Comparison of ENCODE assay signal across 8 mouse cellular contexts in genomic region chr2:18998054-18998478, GRCm38 (mm10). TPM values are rescaled to one million over a fixed set of nuclear protein-coding genes. Genes with fewer than 3 reads are reported as not detected.
DNase-seq lines count a peak whose midpoint lies in the region; ATAC-seq and TF ChIP-seq lines count a peak whose summit lies in the region.

TSS of gene Pip4k2a (minus strand) at chr2:18998126.
TSS of gene 4930426L09Rik (plus strand) at chr2:18998343.

- peak; percentile 91 for DNase-seq in 3134 (ENCODE audit: extremely low read depth, insufficient read length, low spot score)
- peak; percentile 97 to 98 for DNase-seq in adrenal gland, postnatal 36 days
- DNase-seq in heart, adult 18-20 months: peak; percentile 93 to 96
- DNase-seq in kidney, adult 2 months: peak; percentile 94
- peak; percentile 91 for DNase-seq in limb, embryonic 11.5 days (ENCODE audit: low spot score)

- ATAC-seq in embryonic facial prominence, embryonic 12.5 days (ENCODE audit: insufficient number of reproducible peaks, insufficient read depth, low FRiP score, low TSS enrichment): peak; percentile 97
- peak; percentile 95 for ATAC-seq in limb, embryonic 11.5 days (ENCODE audit: insufficient number of reproducible peaks, low FRiP score, low TSS enrichment, low read depth)
- ATAC-seq in midbrain, embryonic 13.5 days: peak; percentile 99

- H3K9me3 ChIP-seq in embryonic facial prominence, embryonic 12.5 days: no peaks in the 10 kb centered on the region
- no peaks in the 10 kb centered on the region for H3K9me3 ChIP-seq in limb, embryonic 11.5 days (ENCODE audit: control insufficient read depth, low read length)
- H3K9me3 ChIP-seq in midbrain, embryonic 13.5 days: no peaks in the 10 kb centered on the region

- TF ChIP-seq POLR2A in kidney, adult 2 months (IDR thresholded peaks at IDR 0.05; ENCODE audit: low read depth, low read length): peak; percentile 54
- peak; percentile 57 for TF ChIP-seq POLR2A in small intestine, adult 2 months (IDR thresholded peaks at IDR 0.05; ENCODE audit: low read depth, low read length)

- under 1% methylated on average over 63 of the region's 66 CpGs for WGBS in embryonic facial prominence, embryonic 12.5 days
- WGBS in kidney, adult 2 months: 2% methylated on average over 66 of the region's 66 CpGs
- WGBS in limb, embryonic 11.5 days: under 1% methylated on average over 63 of the region's 66 CpGs
- WGBS in midbrain, embryonic 13.5 days: under 1% methylated on average over 66 of the region's 66 CpGs
- WGBS in small intestine, adult 2 months: under 1% methylated on average over 66 of the region's 66 CpGs

- H3K27me3 ChIP-seq in embryonic facial prominence, embryonic 12.5 days: peaks cover 4% of the 10 kb centered on the region; the same call in 1 of the 2 replicates
- H3K27me3 ChIP-seq in kidney, adult 2 months (replicated peaks; ENCODE audit: control insufficient read depth, insufficient read depth, low read length): no peaks in the 10 kb centered on the region
- H3K27me3 ChIP-seq in limb, embryonic 11.5 days (ENCODE audit: control insufficient read depth, insufficient read depth, low read length): no peaks in the 10 kb centered on the region
- H3K27me3 ChIP-seq in midbrain, embryonic 13.5 days: peaks cover 12% of the 10 kb centered on the region
- H3K27me3 ChIP-seq in small intestine, adult 2 months (ENCODE audit: control insufficient read depth, insufficient read depth, low read length): 0 out of 2 replicates have a peak, but pooled peaks cover 3% of the 10 kb centered on the region

- H3K4me1 ChIP-seq in embryonic facial prominence, embryonic 12.5 days: peaks cover 15% of the 10 kb centered on the region
- no peaks in the 10 kb centered on the region for H3K4me1 ChIP-seq in kidney, adult 2 months (ENCODE audit: control insufficient read depth, insufficient read depth, low read length)
- peaks cover 16% of the 10 kb centered on the region for H3K4me1 ChIP-seq in limb, embryonic 11.5 days (ENCODE audit: control insufficient read depth, insufficient read depth, low read length)
- H3K4me1 ChIP-seq in midbrain, embryonic 13.5 days (replicated peaks): peaks cover 22% of the 10 kb centered on the region
- no peaks in the 10 kb centered on the region for H3K4me1 ChIP-seq in small intestine, adult 2 months (ENCODE audit: control insufficient read depth, insufficient read depth, insufficient read length, low read length)

- peak within 1 kb of the TSS; percentile 82 for H3K9ac ChIP-seq in embryonic facial prominence, embryonic 12.5 days
- H3K9ac ChIP-seq in limb, embryonic 11.5 days (ENCODE audit: low read length): peak within 1 kb of the TSS; percentile 73
- peak within 1 kb of the TSS; percentile 75 for H3K9ac ChIP-seq in midbrain, embryonic 13.5 days (replicated peaks)

- TF ChIP-seq CTCF in kidney, adult 2 months (conservative IDR thresholded peaks at IDR 0.05; ENCODE audit: insufficient read depth, insufficient read length, low read depth, low read length): no peak
- TF ChIP-seq CTCF in small intestine, adult 2 months (IDR thresholded peaks at IDR 0.05; ENCODE audit: extremely low read depth, insufficient read length, insufficient replicate concordance, low read depth, low read length): no peak

- H3K4me2 ChIP-seq in embryonic facial prominence, embryonic 12.5 days (replicated peaks): peak within 1 kb of the TSS; percentile 95
- peak within 1 kb of the TSS; percentile 75 for H3K4me2 ChIP-seq in limb, embryonic 11.5 days (ENCODE audit: low read depth, severe bottlenecking)
- peak within 1 kb of the TSS; percentile 96 for H3K4me2 ChIP-seq in midbrain, embryonic 13.5 days (replicated peaks)

- peak within 1 kb of the TSS; percentile 87 for H3K27ac ChIP-seq in embryonic facial prominence, embryonic 12.5 days
- peak within 1 kb of the TSS; percentile 92 for H3K27ac ChIP-seq in kidney, adult 2 months (ENCODE audit: insufficient read depth, low read depth, low read length)
- peak within 1 kb of the TSS; percentile 22; the same call in 1 of the 2 replicates for H3K27ac ChIP-seq in limb, embryonic 11.5 days (replicated peaks; ENCODE audit: low read depth, low read length)
- peak within 1 kb of the TSS; percentile 93 for H3K27ac ChIP-seq in midbrain, embryonic 13.5 days
- H3K27ac ChIP-seq in small intestine, adult 2 months (ENCODE audit: insufficient read depth, low read depth, low read length): peak within 1 kb of the TSS; percentile 70

- H3K36me3 ChIP-seq in embryonic facial prominence, embryonic 12.5 days: no peaks in the 10 kb centered on the region
- H3K36me3 ChIP-seq in kidney, adult 2 months (ENCODE audit: control insufficient read depth, insufficient read depth, low read length): no peaks in the 10 kb centered on the region
- no peaks in the 10 kb centered on the region for H3K36me3 ChIP-seq in limb, embryonic 11.5 days (ENCODE audit: control insufficient read depth, insufficient read depth, low read length)
- H3K36me3 ChIP-seq in midbrain, embryonic 13.5 days: no peaks in the 10 kb centered on the region
- H3K36me3 ChIP-seq in small intestine, adult 2 months (ENCODE audit: control insufficient read depth, insufficient read depth, low read length): no peaks in the 10 kb centered on the region

- peak within 1 kb of the TSS; percentile 74 for H3K4me3 ChIP-seq in embryonic facial prominence, embryonic 12.5 days
- peak within 1 kb of the TSS; percentile 65 for H3K4me3 ChIP-seq in kidney, adult 2 months (ENCODE audit: insufficient read depth, low read depth, low read length)
- H3K4me3 ChIP-seq in limb, embryonic 11.5 days (ENCODE audit: low read depth, low read length): peak within 1 kb of the TSS; percentile 72
- peak within 1 kb of the TSS; percentile 63 for H3K4me3 ChIP-seq in midbrain, embryonic 13.5 days (replicated peaks)
- peak within 1 kb of the TSS; percentile 83 for H3K4me3 ChIP-seq in small intestine, adult 2 months (ENCODE audit: low read depth, low read length)

RNA-seq across cellular contexts. Expression of gene Pip4k2a, which starts in this region (rescaled TPM):
- total RNA-seq in adrenal gland, postnatal 36 days (2021): 10 to 100 TPM; 30.1 to 36.7 TPM
- 9.4 and 10.2 TPM in 2 replicates for polyA plus RNA-seq in embryonic facial prominence, embryonic 12.5 days (2016; fragmentation: Nextera tagmentation; extraction: Ambion mirVana)
- total RNA-seq in heart, adult 18-20 months (2021): 1 to 10 TPM; 6.3 to 7.7 TPM
- 5.6 and 7.1 TPM in 2 replicates for polyA plus RNA-seq in kidney, adult 2 months (2012; rRNA removed)
- 8.8 and 9.3 TPM in 2 replicates for polyA plus RNA-seq in limb, embryonic 11.5 days (2014; fragmentation: Nextera tagmentation; extraction: Ambion mirVana)
- 8.0 and 8.3 TPM in 2 replicates for polyA plus RNA-seq in midbrain, embryonic 13.5 days (2015; fragmentation: Nextera tagmentation; extraction: Ambion mirVana)
- polyA plus RNA-seq in small intestine, adult 2 months (2012; rRNA removed): 1.4 and 2.2 TPM in 2 replicates

RNA-seq across cellular contexts. Expression of gene 4930426L09Rik, which starts in this region (rescaled TPM):
- under 1 TPM; 0.43 to 0.76 TPM for total RNA-seq in adrenal gland, postnatal 36 days (2021)
- 0.32 and 0.56 TPM in 2 replicates for polyA plus RNA-seq in embryonic facial prominence, embryonic 12.5 days (2016; fragmentation: Nextera tagmentation; extraction: Ambion mirVana)
- total RNA-seq in heart, adult 18-20 months (2021): not detected
- polyA plus RNA-seq in kidney, adult 2 months (2012; rRNA removed): 0.38 and 0.56 TPM in 2 replicates
- polyA plus RNA-seq in limb, embryonic 11.5 days (2014; fragmentation: Nextera tagmentation; extraction: Ambion mirVana): 0.13 and 0.60 TPM in 2 replicates
- 0.32 and 0.58 TPM in 2 replicates for polyA plus RNA-seq in midbrain, embryonic 13.5 days (2015; fragmentation: Nextera tagmentation; extraction: Ambion mirVana)
- 0.06 and 0.20 TPM in 2 replicates for polyA plus RNA-seq in small intestine, adult 2 months (2012; rRNA removed)

Comparison
In these comparisons a context has a peak if more than half of its experiments do, and no peak if none do; other contexts are left out.
1. Peak in every context shown above with its lines: DNase-seq, ATAC-seq, H3K4me3 ChIP-seq and H3K27ac ChIP-seq.
2. H3K27ac ChIP-seq: peak in every context shown above with its lines; median percentile 93 in midbrain, embryonic 13.5 days; 92 in kidney, adult 2 months; 87 in embryonic facial prominence, embryonic 12.5 days; 70 in small intestine, adult 2 months; 22 in limb, embryonic 11.5 days.